Mouse (Mus musculus): Measurements from ENCODE around the gene Smim24. TPM values are rescaled to one million over a fixed set of nuclear protein-coding genes. Genes with fewer than 3 reads are reported as not detected.

Gene Smim24
- total RNA-seq, 2 experiments from 2014 or later: 1.2 to 13.2 TPM

- DNase-seq (ENCODE audit: low spot score in 2 of 2): peak; percentile 2
Measured at GRCm38 (mm10) chr10:81421041-81421796, 28.4 kb downstream of the Smim24 start.

GRCm38 (mm10) chr10:81421797-81422100, 28.9 kb downstream of the Smim24 start:
- peak; percentile 3 to 6 for DNase-seq (ENCODE audit: low spot score in 2 of 2)

GRCm38 (mm10) chr10:81422191-81422590, 29.3 kb downstream of the Smim24 start:
- peak; percentile 2 to 3 for DNase-seq (ENCODE audit: low spot score in 2 of 2)

- DNase-seq (ENCODE audit: low spot score in 2 of 2): peak in 1 of 2 experiments; percentile 2
Measured at GRCm38 (mm10) chr10:81422661-81423217, 29.9 kb downstream of the Smim24 start.

GRCm38 (mm10) chr10:81423476-81424245, 30.8 kb downstream of the Smim24 start:
- peak in 1 of 2 experiments; percentile 2 for DNase-seq (ENCODE audit: low spot score in 2 of 2)

GRCm38 (mm10) chr10:81424246-81425051, 31.6 kb downstream of the Smim24 start:
- DNase-seq (ENCODE audit: low spot score in 2 of 2): peak; percentile 24 to 33

GRCm38 (mm10) chr10:81425236-81425850, 32.5 kb downstream of the Smim24 start:
- peak; percentile 7 to 10 for DNase-seq (ENCODE audit: low spot score in 2 of 2)

- DNase-seq (ENCODE audit: low spot score in 2 of 2): peak; percentile 4 to 9
Measured at GRCm38 (mm10) chr10:81426081-81426671, 33.3 kb downstream of the Smim24 start.

- DNase-seq (ENCODE audit: low spot score in 2 of 2): peak; percentile 30 to 53
Measured at GRCm38 (mm10) chr10:81426897-81427296, 34.0 kb downstream of the Smim24 start.

GRCm38 (mm10) chr10:81427327-81427726, 34.5 kb downstream of the Smim24 start:
- DNase-seq (ENCODE audit: low spot score in 2 of 2): no peak

GRCm38 (mm10) chr10:81427804-81428506, 35.1 kb downstream of the Smim24 start:
- peak in 1 of 2 experiments; percentile 4 for DNase-seq (ENCODE audit: low spot score in 2 of 2)

GRCm38 (mm10) chr10:81428507-81428870, 35.6 kb downstream of the Smim24 start:
- no peak for DNase-seq (ENCODE audit: low spot score in 2 of 2)

- peak; percentile 3 for DNase-seq (ENCODE audit: low spot score in 2 of 2)
Measured at GRCm38 (mm10) chr10:81429092-81429491, 36.2 kb downstream of the Smim24 start.

- peak; percentile 45 to 73 for DNase-seq (ENCODE audit: low spot score in 2 of 2)
Measured at GRCm38 (mm10) chr10:81429605-81430061, 36.8 kb downstream of the Smim24 start.

- DNase-seq (ENCODE audit: low spot score in 2 of 2): peak; percentile 48 to 59
Measured at GRCm38 (mm10) chr10:81430141-81430830, 37.4 kb downstream of the Smim24 start.

GRCm38 (mm10) chr10:81430831-81431525, 38.1 kb downstream of the Smim24 start:
- DNase-seq (ENCODE audit: low spot score in 2 of 2): peak; percentile 29 to 34

GRCm38 (mm10) chr10:81431526-81432168, 38.8 kb downstream of the Smim24 start:
- peak; percentile 4 to 10 for DNase-seq (ENCODE audit: low spot score in 2 of 2)
